Mouse (Mus musculus) C2C12 (cell line): ENCODE measurements around the gene Fam227a. TPM values are rescaled to one million over a fixed set of nuclear protein-coding genes. Genes with fewer than 3 reads are reported as not detected.

Experiments used
- H3K27me3 ChIP-seq: one replicate; pipeline ENCODE4 v1.6.1; 2011; ENCODE audit not compliant: control insufficient read depth, insufficient read depth, insufficient read length
- H3K36me3 ChIP-seq: one replicate; pipeline ENCODE4 v1.6.1; 2011; ENCODE audit not compliant: control insufficient read depth, insufficient read depth
- H3K4me3 ChIP-seq: one replicate; pipeline ENCODE4 v1.5.1; 2011; ENCODE audit warnings: mild to moderate bottlenecking, control low read depth; ENCODE audit not compliant: poor library complexity, insufficient read depth, severe bottlenecking
- H3K79me2 ChIP-seq: one replicate; pipeline ENCODE4 v1.6.1; 2011; ENCODE audit not compliant: control insufficient read depth, insufficient read depth
- H3K79me3 ChIP-seq: one replicate; pipeline ENCODE4 v1.6.1; 2011; ENCODE audit warnings: low read depth, control low read depth
- H3ac ChIP-seq: one replicate; pipeline ENCODE3; 2011; ENCODE audit warnings: low read depth; ENCODE audit not compliant: control insufficient read depth, insufficient read length
- CEBPB ChIP-seq: IDR thresholded peaks from one replicate; pipeline ENCODE4 v1.6.1; 2011; ENCODE audit warnings: low read depth, mild to moderate bottlenecking, control low read depth, moderate library complexity
- CTCF ChIP-seq: IDR thresholded peaks from one replicate; pipeline ENCODE4 v1.5.1; 2011; ENCODE audit not compliant: control insufficient read depth, insufficient read depth, insufficient read length
- FOSL1 ChIP-seq: IDR thresholded peaks from one replicate; pipeline ENCODE4 v1.8.0; 2011; ENCODE audit warnings: mild to moderate bottlenecking, low read length; ENCODE audit not compliant: poor library complexity, insufficient read depth, severe bottlenecking
- MAX ChIP-seq: IDR thresholded peaks from one replicate; pipeline ENCODE4 v1.6.1; 2011; ENCODE audit warnings: mild to moderate bottlenecking, control low read depth
- MYOD1 ChIP-seq: IDR thresholded peaks from one replicate; pipeline ENCODE4 v1.6.1; 2011; ENCODE audit warnings: low read depth; ENCODE audit not compliant: control insufficient read depth, insufficient read length
- MYOG ChIP-seq: IDR thresholded peaks from one replicate; pipeline ENCODE4 v1.6.1; 2011; ENCODE audit not compliant: control insufficient read depth, insufficient read length; ENCODE audit errors: extremely low read depth
- USF1 ChIP-seq: IDR thresholded peaks from one replicate; pipeline ENCODE4 v1.6.1; 2011; ENCODE audit warnings: low read depth, mild to moderate bottlenecking, control low read depth, moderate library complexity
- polyA plus RNA-seq: library from polyadenylated mRNA; unstranded; fragments of >200 nt; fragmentation: generic; extraction: Trizol; gene quantifications from one replicate; pipeline ENCODE4 v1.2.1, GENCODE M21; 2012; ENCODE audit warnings: missing spikeins

The Fam227a gene
- polyA plus RNA-seq, 1 experiment = 0.27 TPM

DNA sequence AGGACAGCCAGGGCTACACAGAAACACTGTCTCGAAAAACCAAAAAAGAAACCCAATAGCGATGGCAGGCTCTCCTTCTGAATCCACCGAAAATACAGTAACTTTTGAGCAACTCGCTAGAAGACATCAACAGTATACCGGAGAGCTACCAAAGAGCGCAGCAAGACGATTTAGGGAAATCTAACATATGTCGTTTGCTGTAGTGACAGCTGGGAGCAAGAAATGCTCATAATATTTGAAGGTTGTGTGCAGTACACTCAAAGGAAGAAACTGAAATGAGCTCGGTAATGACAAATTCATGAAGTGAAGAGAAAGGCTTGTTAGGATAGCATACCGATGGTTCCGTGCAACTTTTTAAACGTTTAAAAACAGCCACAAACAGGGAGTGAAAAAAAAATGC, 52.6 kb downstream of the Fam227a start:
- Histone ChIP-seq H3K4me3 (no peak overlapping the region), H3K79me2 (no peaks in the 10 kb centered on the region), H3ac (no peak overlapping the region), H3K27me3 (peaks cover 6% of the 10 kb centered on the region), H3K36me3 (no peaks in the 10 kb centered on the region), H3K79me3 (no peaks in the 10 kb centered on the region)
- TF ChIP-seq MAX = no peak
- no peak for TF ChIP-seq USF1
- TF ChIP-seq MYOG = no peak
- no peak for TF ChIP-seq MYOD1
- no peak for TF ChIP-seq FOSL1
- no peak for TF ChIP-seq CTCF
- no peak for TF ChIP-seq CEBPB

- Histone ChIP-seq H3K36me3 (no peaks in the 10 kb centered on the region), H3K79me3 (no peaks in the 10 kb centered on the region), H3K27me3 (peaks cover 6% of the 10 kb centered on the region), H3K4me3 (no peak within 1 kb of the TSS), H3ac (no peak within 1 kb of the TSS), H3K79me2 (no peaks in the 10 kb centered on the region)
- TF ChIP-seq MYOG (no peak), CEBPB (no peak), CTCF (no peak), MYOD1 (no peak), MAX (no peak), USF1 (no peak), FOSL1 (no peak)
Observed at GRCm38 (mm10) chr15:79604990-79605665, 53.6 kb downstream of the Fam227a start, which contains the start of gene Dmc1. Gene Dmc1 (minus strand): TSS chr15:79605109.

- no peak for TF ChIP-seq FOSL1
- TF ChIP-seq USF1 = no peak
- TF ChIP-seq MAX = no peak
- TF ChIP-seq CEBPB = no peak
- H3K27me3 ChIP-seq = peaks cover 3% of the 10 kb centered on the region
- H3K36me3 ChIP-seq = no peaks in the 10 kb centered on the region
- H3ac ChIP-seq = no peak overlapping the region
- no peak overlapping the region for H3K4me3 ChIP-seq
- no peaks in the 10 kb centered on the region for H3K79me2 ChIP-seq
- no peaks in the 10 kb centered on the region for H3K79me3 ChIP-seq
Observed at GRCm38 (mm10) chr15:79600176-79600575, 58.6 kb downstream of the Fam227a start.

DNA sequence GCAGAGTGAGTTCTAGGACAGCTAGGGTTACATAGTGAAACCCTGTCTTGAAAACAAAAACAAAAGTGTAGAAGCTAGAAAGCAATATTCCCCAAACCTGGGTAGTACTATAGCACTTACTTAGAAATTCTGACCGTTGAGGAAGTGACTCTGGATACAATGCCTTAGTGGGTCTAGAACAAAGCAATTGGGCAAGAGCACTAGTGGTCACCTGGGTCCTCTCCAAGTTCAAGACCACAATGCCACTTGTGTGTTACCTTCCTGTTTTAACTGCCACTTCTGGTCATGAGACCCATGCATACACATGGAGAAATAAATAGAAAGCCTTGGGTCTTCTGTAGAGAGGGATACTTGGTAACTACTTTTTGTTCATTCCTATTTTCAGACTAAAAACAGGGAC, 60.0 kb downstream of the Fam227a start:
- Histone ChIP-seq H3K4me3 (no peak overlapping the region), H3K36me3 (no peaks in the 10 kb centered on the region), H3ac (no peak overlapping the region), H3K79me3 (no peaks in the 10 kb centered on the region), H3K27me3 (peaks cover 3% of the 10 kb centered on the region), H3K79me2 (no peaks in the 10 kb centered on the region)
- TF ChIP-seq MAX (no peak), CEBPB (no peak), MYOG (no peak), MYOD1 (no peak), USF1 (no peak), FOSL1 (no peak), CTCF (no peak)

- Histone ChIP-seq H3K27me3 (peaks cover 3% of the 10 kb centered on the region), H3K36me3 (no peaks in the 10 kb centered on the region)
Observed at GRCm38 (mm10) chr15:79581581-79581980, 77.2 kb downstream of the Fam227a start.

DNA sequence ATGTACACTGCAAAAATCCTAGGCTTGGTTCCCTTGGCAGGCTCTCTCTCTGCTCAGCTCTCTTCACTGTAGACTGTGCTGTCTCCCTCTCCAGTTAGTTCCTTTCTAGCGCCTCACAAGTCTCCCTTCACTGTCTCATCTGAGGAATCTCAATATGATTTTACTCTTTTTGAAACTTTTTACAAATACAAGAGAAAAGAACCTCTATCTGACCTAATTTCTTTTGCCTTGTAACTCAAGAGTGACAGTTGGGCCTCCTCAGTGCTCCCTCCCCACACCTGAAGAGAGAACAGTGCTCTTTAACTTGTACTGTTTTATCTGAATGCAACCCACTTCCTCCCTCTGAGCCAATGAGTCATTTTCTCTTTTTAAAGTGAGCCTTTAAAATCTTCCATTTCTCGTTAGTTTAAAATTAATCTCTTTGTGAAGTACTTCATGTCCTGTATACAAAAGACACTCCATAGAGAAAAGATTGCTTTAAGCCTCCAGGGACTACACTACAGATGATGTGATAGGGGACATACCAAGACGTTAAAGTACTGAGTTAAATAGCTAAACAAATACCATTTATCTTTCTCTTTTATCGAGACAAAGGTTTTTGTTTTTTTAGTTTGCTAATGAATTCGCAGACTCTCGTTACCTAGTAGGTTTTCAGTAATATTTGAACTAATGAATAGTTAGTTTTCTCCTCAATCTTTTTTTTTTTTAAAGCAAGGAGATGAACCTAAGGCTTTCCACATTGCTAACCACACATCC, 80.9 kb downstream of the Fam227a start:
- no peak overlapping the region for H3K4me3 ChIP-seq
- H3K36me3 ChIP-seq = no peaks in the 10 kb centered on the region
- H3K27me3 ChIP-seq = peaks cover 15% of the 10 kb centered on the region
- no peaks in the 10 kb centered on the region for H3K79me3 ChIP-seq
- TF ChIP-seq CTCF = no peak
- no peak for TF ChIP-seq CEBPB
- TF ChIP-seq MAX = no peak
- no peak for TF ChIP-seq MYOG
- TF ChIP-seq MYOD1 = no peak
- H3ac ChIP-seq = no peak overlapping the region
- no peaks in the 10 kb centered on the region for H3K79me2 ChIP-seq

More at GRCm38 (mm10) chr15:79581581-79581980, 77.2 kb downstream of the Fam227a start:
- H3K4me3 ChIP-seq = no peak overlapping the region
- H3ac ChIP-seq = no peak overlapping the region
- no peak for TF ChIP-seq CTCF
- no peak for TF ChIP-seq MYOD1
- TF ChIP-seq MAX = no peak
- TF ChIP-seq FOSL1 = no peak
- TF ChIP-seq CEBPB = no peak
- TF ChIP-seq USF1 = no peak
- no peak for TF ChIP-seq MYOG
- no peaks in the 10 kb centered on the region for H3K79me2 ChIP-seq
- H3K79me3 ChIP-seq = no peaks in the 10 kb centered on the region
